Mouse (Mus musculus) hindbrain, embryonic 16.5 days (tissue): ENCODE results near the gene Col6a3. TPM values are rescaled to one million over a fixed set of nuclear protein-coding genes. Genes with fewer than 3 reads are reported as not detected.

Experiments used
- ATAC-seq: fragments of 200-750 bp; cut with Nextera tagmentation; 2 replicates; pipeline ENCODE4 v1.8.0; 2017; ENCODE audit warnings: moderate TSS enrichment, moderate library complexity
- H3K27ac ChIP-seq: fragments of 300-500 bp; sonication (generic); 2 replicates; pipeline ENCODE4 v1.5.1; 2014; ENCODE audit warnings: low read depth, mild to moderate bottlenecking, control low read depth, low read length, moderate library complexity
- H3K27me3 ChIP-seq: fragments of 300-500 bp; sonication (generic); replicated peaks from 2 replicates; pipeline ENCODE4 v1.6.1; 2014; ENCODE audit warnings: low read length; ENCODE audit not compliant: control insufficient read depth, insufficient read depth
- H3K36me3 ChIP-seq: fragments of 300-500 bp; sonication (generic); 2 replicates; pipeline ENCODE4 v1.6.1; 2014; ENCODE audit warnings: mild to moderate bottlenecking, low read length, moderate library complexity, mixed read lengths; ENCODE audit not compliant: control insufficient read depth, insufficient read depth
- H3K4me1 ChIP-seq: fragments of 300-500 bp; sonication (generic); 2 replicates; pipeline ENCODE4 v1.6.1; 2014; ENCODE audit warnings: low read depth, low read length; ENCODE audit not compliant: control insufficient read depth, insufficient read depth
- H3K4me2 ChIP-seq: fragments of 300-500 bp; sonication (generic); 2 replicates; pipeline ENCODE4 v1.6.1; 2014; ENCODE audit warnings: mild to moderate bottlenecking, low read length, control low read depth, moderate library complexity
- H3K4me3 ChIP-seq: fragments of 300-500 bp; sonication (generic); 2 replicates; pipeline ENCODE4 v1.5.1; 2014; ENCODE audit warnings: mild to moderate bottlenecking, low read length, control low read depth, moderate library complexity
- H3K9ac ChIP-seq: fragments of 300-500 bp; sonication (generic); 2 replicates; pipeline ENCODE4 v1.6.1; 2014; ENCODE audit warnings: low read depth, mild to moderate bottlenecking, control low read depth, low read length, moderate library complexity
- H3K9me3 ChIP-seq: fragments of 300-500 bp; sonication (generic); 2 replicates; pipeline ENCODE4 v1.6.1; 2014; ENCODE audit warnings: mild to moderate bottlenecking, low read length, moderate library complexity; ENCODE audit not compliant: control insufficient read depth
- whole genome bisulfite sequencing: fragments of 180-500 bp; shearing (Covaris S2); extraction: QIAGEN DNeasy Blood & Tissue Kit; methylation state at CpG from one replicate; pipeline ENCODE4 v1.1.7; 2014; 5-methylcytosine and 5-hydroxymethylcytosine counted together
- polyA plus RNA-seq: library from polyadenylated mRNA; unstranded; fragments of >200 nt; fragmentation: Nextera tagmentation; extraction: Ambion mirVana; gene quantifications from 2 replicates; pipeline ENCODE4 v1.2.1, GENCODE M21; 2015

Gene Col6a3
- polyA plus RNA-seq, 1 experiment from 2014 or later: 6.9 TPM

- H3K36me3 ChIP-seq: no peaks in the 10 kb centered on the region
Measured at GRCm38 (mm10) chr1:90808930-90809329, 34.8 kb downstream of the Col6a3 start.

DNA sequence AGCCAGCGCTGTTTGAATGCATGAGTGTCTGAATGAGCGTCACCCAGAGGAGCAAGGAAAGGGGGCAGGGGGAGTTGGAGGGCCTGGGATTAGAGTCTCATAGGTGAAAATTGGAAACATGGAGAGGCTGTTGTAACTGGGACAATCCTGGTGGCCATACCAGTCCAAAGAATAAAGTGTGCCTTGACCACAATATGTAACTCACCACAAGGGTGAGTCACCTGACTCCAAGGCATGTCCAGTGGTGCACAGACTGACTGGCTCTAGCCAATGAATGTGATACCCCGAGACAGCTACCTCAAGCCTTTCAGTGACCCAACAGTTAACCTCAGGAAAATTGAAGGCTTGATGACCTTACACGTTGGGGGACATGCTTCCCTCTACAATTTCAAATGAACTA lies 40.7 kb downstream of the Col6a3 start:
- H3K9ac ChIP-seq: no peak overlapping the region
- H3K9me3 ChIP-seq: no peaks in the 10 kb centered on the region
- H3K4me3 ChIP-seq: no peak overlapping the region
- H3K27me3 ChIP-seq: no peaks in the 10 kb centered on the region
- no peaks in the 10 kb centered on the region for H3K4me1 ChIP-seq
- ATAC-seq: no peak
- H3K4me2 ChIP-seq: no peak overlapping the region
- WGBS: 91% methylated on average over 4 of the region's 4 CpGs
- no peak overlapping the region for H3K27ac ChIP-seq
- no peaks in the 10 kb centered on the region for H3K36me3 ChIP-seq

More at GRCm38 (mm10) chr1:90808930-90809329, 34.8 kb downstream of the Col6a3 start:
- Histone ChIP-seq H3K4me3 (no peak overlapping the region), H3K27ac (no peak overlapping the region), H3K4me2 (no peak overlapping the region), H3K9ac (no peak overlapping the region), H3K4me1 (no peaks in the 10 kb centered on the region), H3K9me3 (no peaks in the 10 kb centered on the region), H3K27me3 (no peaks in the 10 kb centered on the region)
- 83% methylated on average over 9 of the region's 9 CpGs for WGBS
- ATAC-seq: no peak

DNA sequence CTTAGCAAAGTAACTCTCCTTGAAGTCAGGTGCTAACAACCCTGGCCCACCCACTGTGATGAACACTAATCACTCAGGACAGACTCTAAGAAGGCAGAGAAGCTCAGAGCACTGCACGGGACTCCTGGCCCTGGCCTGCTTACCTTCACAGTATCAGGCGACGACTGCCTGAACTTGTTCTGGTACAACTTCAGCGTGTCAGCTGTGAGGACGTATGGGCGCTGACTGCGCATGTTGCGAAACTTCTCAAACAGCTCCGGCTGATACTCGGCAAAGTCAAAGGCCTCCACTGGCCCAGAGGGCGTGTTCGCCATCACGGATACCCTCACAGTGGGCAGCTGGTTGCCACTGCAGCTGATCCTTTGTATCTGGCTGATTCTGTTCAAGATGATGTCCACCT lies 42.7 kb downstream of the Col6a3 start:
- Histone ChIP-seq H3K4me3 (no peak overlapping the region), H3K36me3 (no peaks in the 10 kb centered on the region), H3K9me3 (no peaks in the 10 kb centered on the region), H3K9ac (no peak overlapping the region), H3K27ac (no peak overlapping the region), H3K27me3 (no peaks in the 10 kb centered on the region), H3K4me1 (no peaks in the 10 kb centered on the region), H3K4me2 (no peak overlapping the region)
- no peak for ATAC-seq
- WGBS: 82% methylated on average over 13 of the region's 13 CpGs

DNA sequence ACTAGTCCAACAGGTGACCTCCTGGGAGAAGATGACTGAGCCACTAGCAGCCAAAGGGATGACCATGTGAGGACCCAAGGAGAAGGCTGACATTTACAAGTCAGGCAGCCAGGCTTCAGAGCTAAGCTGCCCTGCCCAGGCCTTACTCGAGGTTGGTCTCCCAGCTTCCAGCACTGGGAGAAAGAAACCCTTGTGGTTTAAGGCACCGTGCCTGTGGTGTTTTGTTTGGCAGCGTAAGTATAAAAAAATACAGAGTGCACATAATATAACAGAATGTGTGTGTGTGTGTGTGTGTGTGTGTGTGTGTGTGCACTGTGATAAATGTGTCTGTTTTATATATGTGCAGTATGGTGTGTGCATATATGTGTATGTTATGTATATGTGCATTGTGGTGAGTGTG lies 43.3 kb downstream of the Col6a3 start:
- Histone ChIP-seq H3K9me3 (no peaks in the 10 kb centered on the region), H3K9ac (no peak overlapping the region), H3K36me3 (no peaks in the 10 kb centered on the region), H3K27ac (no peak overlapping the region), H3K4me2 (no peak overlapping the region), H3K4me1 (no peaks in the 10 kb centered on the region), H3K27me3 (no peaks in the 10 kb centered on the region), H3K4me3 (no peak overlapping the region)
- no peak for ATAC-seq
- WGBS: 85% methylated on average over 3 of the region's 3 CpGs

- no peaks in the 10 kb centered on the region for H3K4me1 ChIP-seq
- no peaks in the 10 kb centered on the region for H3K27me3 ChIP-seq
- H3K9me3 ChIP-seq: no peaks in the 10 kb centered on the region
- H3K4me2 ChIP-seq: no peak overlapping the region
- H3K4me3 ChIP-seq: no peak overlapping the region
- H3K27ac ChIP-seq: no peak overlapping the region
- H3K9ac ChIP-seq: no peak overlapping the region
- H3K36me3 ChIP-seq: no peaks in the 10 kb centered on the region
- no peak for ATAC-seq
- WGBS: 71% methylated on average over 6 of the region's 6 CpGs
Measured at GRCm38 (mm10) chr1:90797276-90797891, 46.4 kb downstream of the Col6a3 start.

- WGBS: 92% methylated on average over 4 of the region's 4 CpGs
- no peak overlapping the region for H3K4me2 ChIP-seq
- H3K4me3 ChIP-seq: no peak overlapping the region
- no peak for ATAC-seq
- H3K9ac ChIP-seq: no peak overlapping the region
- H3K9me3 ChIP-seq: no peaks in the 10 kb centered on the region
- H3K27me3 ChIP-seq: no peaks in the 10 kb centered on the region
- H3K36me3 ChIP-seq: no peaks in the 10 kb centered on the region
- H3K27ac ChIP-seq: no peak overlapping the region
- no peaks in the 10 kb centered on the region for H3K4me1 ChIP-seq
Measured at GRCm38 (mm10) chr1:90793368-90793767, 50.4 kb downstream of the Col6a3 start.

- 92% methylated on average over 4 of the region's 4 CpGs for WGBS
- no peaks in the 10 kb centered on the region for H3K9me3 ChIP-seq
- no peak overlapping the region for H3K9ac ChIP-seq
- no peak overlapping the region for H3K4me3 ChIP-seq
- no peak overlapping the region for H3K4me2 ChIP-seq
- no peak overlapping the region for H3K27ac ChIP-seq
- no peak for ATAC-seq
- H3K36me3 ChIP-seq: no peaks in the 10 kb centered on the region
- H3K4me1 ChIP-seq: no peaks in the 10 kb centered on the region
- H3K27me3 ChIP-seq: no peaks in the 10 kb centered on the region
Measured at GRCm38 (mm10) chr1:90790925-90791324, 52.8 kb downstream of the Col6a3 start.

DNA sequence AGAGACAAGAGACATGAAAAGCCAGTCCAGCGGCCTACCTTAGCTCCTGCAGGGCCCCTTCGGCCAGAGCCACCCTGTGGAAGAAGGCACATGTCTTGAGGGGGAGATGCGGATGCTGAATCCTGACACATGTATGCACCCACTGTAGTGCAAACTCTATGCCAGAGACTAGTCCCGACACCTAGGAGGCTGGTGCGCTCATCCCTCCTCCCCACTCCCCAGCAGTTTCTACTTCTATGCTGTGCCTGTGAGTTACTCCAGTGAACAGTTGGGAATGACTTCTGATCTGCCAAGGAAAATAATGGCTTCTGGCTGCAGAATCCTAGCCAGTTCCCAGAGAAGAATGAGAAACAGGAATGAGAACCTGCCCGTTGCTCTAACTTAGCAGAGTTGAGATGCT lies 54.3 kb downstream of the Col6a3 start:
- no peak for ATAC-seq
- H3K27me3 ChIP-seq: no peaks in the 10 kb centered on the region
- whole genome bisulfite sequencing: 86% methylated on average over 6 of the region's 6 CpGs
- H3K9ac ChIP-seq: no peak overlapping the region
- H3K27ac ChIP-seq: no peak overlapping the region
- no peaks in the 10 kb centered on the region for H3K9me3 ChIP-seq
- H3K36me3 ChIP-seq: no peaks in the 10 kb centered on the region
- H3K4me3 ChIP-seq: no peak overlapping the region
- no peaks in the 10 kb centered on the region for H3K4me1 ChIP-seq
- no peak overlapping the region for H3K4me2 ChIP-seq

DNA sequence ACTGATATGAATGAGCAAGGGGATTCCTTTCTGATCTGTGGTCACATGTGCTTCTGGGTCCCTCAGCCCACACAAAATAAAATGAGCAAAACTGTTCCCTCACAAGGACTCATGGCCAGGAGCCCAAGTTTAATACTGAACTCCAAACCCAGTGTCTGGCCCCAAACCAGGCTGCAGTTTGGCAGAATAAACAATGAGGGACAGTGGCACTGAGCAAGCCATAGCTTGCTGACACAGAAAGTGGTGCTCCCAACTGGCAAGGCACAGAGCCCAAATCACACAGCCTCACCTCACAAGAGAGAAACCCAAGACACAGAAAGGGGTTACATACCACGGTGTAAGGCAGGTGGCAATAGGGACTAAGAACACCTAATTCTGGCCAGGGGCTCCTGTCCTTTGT lies 63.3 kb downstream of the Col6a3 start:
- Histone ChIP-seq H3K9me3 (no peaks in the 10 kb centered on the region), H3K27me3 (no peaks in the 10 kb centered on the region), H3K36me3 (no peaks in the 10 kb centered on the region), H3K4me2 (no peak overlapping the region), H3K27ac (no peak overlapping the region), H3K9ac (no peak overlapping the region), H3K4me1 (peaks cover 3% of the 10 kb centered on the region), H3K4me3 (no peak overlapping the region)
- WGBS: 86% methylated on average over 1 of the region's 1 CpGs
- ATAC-seq: no peak

- Histone ChIP-seq H3K27me3 (no peaks in the 10 kb centered on the region), H3K4me3 (no peak overlapping the region), H3K27ac (no peak overlapping the region), H3K9ac (no peak overlapping the region), H3K4me2 (no peak overlapping the region), H3K9me3 (no peaks in the 10 kb centered on the region), H3K36me3 (no peaks in the 10 kb centered on the region), H3K4me1 (peaks cover 3% of the 10 kb centered on the region)
- WGBS: 75% methylated on average over 7 of the region's 7 CpGs
- no peak for ATAC-seq
Measured at GRCm38 (mm10) chr1:90779072-90779471, 64.7 kb downstream of the Col6a3 start.
